ENCODE assay signal across 19 mouse cellular contexts in genomic region chr1:82386814-82387771, GRCm38 (mm10).
DNase-seq lines count a peak whose midpoint lies in the region; ATAC-seq lines count a peak whose summit lies in the region.
"Had no signal": no experiment of that assay in that cellular context is flagged by ENCODE, and none has a peak within 500 bp of the region (broad histone marks: within the 10 kb centered on the region; RNA-seq: fewer than 3 reads in every experiment).

No protein-coding gene starts in this region.

- no peaks in the 10 kb centered on the region for H3K27me3 ChIP-seq in forebrain, embryonic 10.5 days (ENCODE audit: poor library complexity, severe bottlenecking)
- H3K27me3 ChIP-seq in forebrain, embryonic 11.5 days (ENCODE audit: control insufficient read depth, insufficient read depth, low read length), result no peaks in the 10 kb centered on the region
- H3K27me3 ChIP-seq in midbrain, embryonic 10.5 days (ENCODE audit: low read depth, poor library complexity, severe bottlenecking), result no peaks in the 10 kb centered on the region
- no peaks in the 10 kb centered on the region for H3K27me3 ChIP-seq in midbrain, embryonic 16.5 days (ENCODE audit: control insufficient read depth, insufficient read depth, low read depth, low read length)
- H3K27me3 ChIP-seq in limb, embryonic 10.5 days (ENCODE audit: low read depth, poor library complexity, severe bottlenecking), result no peaks in the 10 kb centered on the region
- H3K27me3 ChIP-seq in neural tube, embryonic 14.5 days (ENCODE audit: control insufficient read depth, insufficient read depth, low read length), result no peaks in the 10 kb centered on the region
- H3K27me3 ChIP-seq: CH12.LX; heart, embryonic 15.5 days; kidney, embryonic 15.5 days; limb, embryonic 15.5 days had no signal

- no peaks in the 10 kb centered on the region for H3K36me3 ChIP-seq in forebrain, embryonic 10.5 days (replicated peaks)
- no peaks in the 10 kb centered on the region for H3K36me3 ChIP-seq in forebrain, embryonic 11.5 days (ENCODE audit: control insufficient read depth, insufficient read depth, low read length)
- H3K36me3 ChIP-seq in midbrain, embryonic 10.5 days, result no peaks in the 10 kb centered on the region
- H3K36me3 ChIP-seq in midbrain, embryonic 16.5 days (ENCODE audit: control insufficient read depth, insufficient read depth, low read length), result no peaks in the 10 kb centered on the region
- H3K36me3 ChIP-seq in limb, embryonic 10.5 days, result no peaks in the 10 kb centered on the region
- H3K36me3 ChIP-seq in neural tube, embryonic 14.5 days (ENCODE audit: control insufficient read depth, insufficient read depth, low read length), result no peaks in the 10 kb centered on the region
- H3K36me3 ChIP-seq: heart, embryonic 15.5 days; kidney, embryonic 15.5 days; limb, embryonic 15.5 days had no signal

- H3K9ac ChIP-seq in forebrain, embryonic 11.5 days (ENCODE audit: low read length), result no peak overlapping the region
- H3K9ac ChIP-seq in midbrain, embryonic 16.5 days (ENCODE audit: low read depth, low read length), result no peak overlapping the region
- no peak overlapping the region for H3K9ac ChIP-seq in neural tube, embryonic 14.5 days (replicated peaks; ENCODE audit: low read depth, low read length)
- H3K9ac ChIP-seq: heart, embryonic 15.5 days; kidney, embryonic 15.5 days; limb, embryonic 15.5 days had no signal

- no peak; the same call in 1 of the 2 replicates for ATAC-seq in forebrain, embryonic 11.5 days (replicated peaks; ENCODE audit: low FRiP score)
- ATAC-seq in midbrain, embryonic 16.5 days, result no peak
- peak; percentile 64; the same call in 1 of the 2 replicates for ATAC-seq in neural tube, embryonic 14.5 days (ENCODE audit: low read depth)
- ATAC-seq: lung, postnatal 0 days had no signal

- peak overlapping the region; percentile 20; the same call in 1 of the 2 replicates for H3K27ac ChIP-seq in forebrain, embryonic 10.5 days
- no peak overlapping the region for H3K27ac ChIP-seq in forebrain, embryonic 11.5 days (ENCODE audit: low read depth, low read length)
- 0 out of 2 replicates have a peak overlapping the region, but pooled peaks have one; percentile 65 for H3K27ac ChIP-seq in midbrain, embryonic 10.5 days (replicated peaks)
- H3K27ac ChIP-seq in midbrain, embryonic 16.5 days (ENCODE audit: low read length), result no peak overlapping the region
- H3K27ac ChIP-seq in limb, embryonic 10.5 days, result no peak overlapping the region
- no peak overlapping the region; the same call in 1 of the 2 replicates for H3K27ac ChIP-seq in neural tube, embryonic 14.5 days (ENCODE audit: low read depth, low read length)
- H3K27ac ChIP-seq: heart, embryonic 15.5 days; kidney, embryonic 15.5 days; limb, embryonic 15.5 days had no signal

- 90% methylated on average over 6 of the region's 6 CpGs for WGBS in forebrain, embryonic 10.5 days
- 68% methylated on average over 6 of the region's 6 CpGs for WGBS in forebrain, embryonic 11.5 days
- 82% methylated on average over 6 of the region's 6 CpGs for WGBS in midbrain, embryonic 10.5 days
- 25% methylated on average over 6 of the region's 6 CpGs for WGBS in midbrain, embryonic 16.5 days
- WGBS in limb, embryonic 10.5 days, result 84% methylated on average over 6 of the region's 6 CpGs
- WGBS in neural tube, embryonic 14.5 days, result 17% methylated on average over 6 of the region's 6 CpGs

- H3K4me2 ChIP-seq in forebrain, embryonic 11.5 days (ENCODE audit: low read depth, low read length, severe bottlenecking), result no peak overlapping the region
- no peak overlapping the region for H3K4me2 ChIP-seq in midbrain, embryonic 16.5 days (ENCODE audit: low read length)
- H3K4me2 ChIP-seq in neural tube, embryonic 14.5 days (ENCODE audit: low read depth, low read length), result no peak overlapping the region
- H3K4me2 ChIP-seq: heart, embryonic 15.5 days; kidney, embryonic 15.5 days; limb, embryonic 15.5 days had no signal

- H3K4me3 ChIP-seq in forebrain, embryonic 10.5 days, result no peak overlapping the region
- no peak overlapping the region for H3K4me3 ChIP-seq in forebrain, embryonic 11.5 days (ENCODE audit: low read depth, low read length)
- no peak overlapping the region for H3K4me3 ChIP-seq in midbrain, embryonic 10.5 days
- no peak overlapping the region for H3K4me3 ChIP-seq in midbrain, embryonic 16.5 days (ENCODE audit: low read depth, low read length)
- no peak overlapping the region for H3K4me3 ChIP-seq in limb, embryonic 10.5 days
- H3K4me3 ChIP-seq in neural tube, embryonic 14.5 days (ENCODE audit: low read depth, low read length), result no peak overlapping the region
- H3K4me3 ChIP-seq: heart, embryonic 15.5 days; kidney, embryonic 15.5 days; limb, embryonic 15.5 days had no signal

- peaks cover 27% of the 10 kb centered on the region for H3K4me1 ChIP-seq in forebrain, embryonic 10.5 days
- H3K4me1 ChIP-seq in forebrain, embryonic 11.5 days (replicated peaks; ENCODE audit: control insufficient read depth, insufficient read depth, low read length), result peaks cover 7% of the 10 kb centered on the region; the same call in 1 of the 2 replicates
- H3K4me1 ChIP-seq in midbrain, embryonic 10.5 days, result peaks cover 27% of the 10 kb centered on the region
- peaks cover 3% of the 10 kb centered on the region for H3K4me1 ChIP-seq in midbrain, embryonic 16.5 days (ENCODE audit: control insufficient read depth, insufficient read depth, low read length)
- H3K4me1 ChIP-seq in limb, embryonic 10.5 days, result peaks cover 10% of the 10 kb centered on the region
- peaks cover 12% of the 10 kb centered on the region for H3K4me1 ChIP-seq in neural tube, embryonic 14.5 days (ENCODE audit: control insufficient read depth, insufficient read depth, low read length)

- H3K9me3 ChIP-seq in forebrain, embryonic 10.5 days, result no peaks in the 10 kb centered on the region
- no peaks in the 10 kb centered on the region for H3K9me3 ChIP-seq in forebrain, embryonic 11.5 days (ENCODE audit: control insufficient read depth, low read length)
- no peaks in the 10 kb centered on the region for H3K9me3 ChIP-seq in midbrain, embryonic 10.5 days (replicated peaks)
- no peaks in the 10 kb centered on the region for H3K9me3 ChIP-seq in midbrain, embryonic 16.5 days (replicated peaks; ENCODE audit: control insufficient read depth, low read length, poor library complexity, severe bottlenecking)
- H3K9me3 ChIP-seq in limb, embryonic 10.5 days (replicated peaks), result no peaks in the 10 kb centered on the region
- H3K9me3 ChIP-seq in neural tube, embryonic 14.5 days (ENCODE audit: control insufficient read depth, low read length), result no peaks in the 10 kb centered on the region
- H3K9me3 ChIP-seq: heart, embryonic 15.5 days; kidney, embryonic 15.5 days; limb, embryonic 15.5 days had no signal

- no peak for DNase-seq in forebrain, embryonic 10.5 days (ENCODE audit: extremely low spot score, low spot score)
- DNase-seq in forebrain, embryonic 11.5 days (ENCODE audit: low spot score), result no peak
- DNase-seq in midbrain, embryonic 10.5 days (ENCODE audit: low spot score), result no peak
- peak; percentile 12 for DNase-seq in limb, embryonic 10.5 days (ENCODE audit: low spot score)
- no peak for DNase-seq in spleen, postnatal 4 days (ENCODE audit: low spot score in 2 of 2)
- no peak for DNase-seq in layer of hippocampus, postnatal 25 days (ENCODE audit: extremely low spot score in 1 of 2, low spot score in 1 of 2)
- DNase-seq: adrenal gland, postnatal 10 days; cerebellum, postnatal 10 days; heart, adult 11 months; right cerebral cortex, adult 18-20 months; spleen, adult 18-20 months; thymus, postnatal 25 days had no signal

Comparison
In these comparisons a context has a peak if more than half of its experiments do, and no peak if none do; other contexts are left out.
1. H3K27ac ChIP-seq: peak in forebrain, embryonic 10.5 days (single experiment) and midbrain, embryonic 10.5 days (single experiment); none in forebrain, embryonic 11.5 days (single experiment), midbrain, embryonic 16.5 days (single experiment), limb, embryonic 10.5 days (single experiment) and neural tube, embryonic 14.5 days (single experiment).